Mouse (Mus musculus): ENCODE data around the gene Bdh1. TPM values are rescaled to one million over a fixed set of nuclear protein-coding genes. Genes with fewer than 3 reads are reported as not detected.
"Not testable (repeated sequence)": the region's sequence is repeated elsewhere in the genome, so short reads cannot be mapped to it uniquely, and the experiment has no call there.

Gene Bdh1
- polyA plus RNA-seq, 1 experiment: 0.54 TPM

DNA sequence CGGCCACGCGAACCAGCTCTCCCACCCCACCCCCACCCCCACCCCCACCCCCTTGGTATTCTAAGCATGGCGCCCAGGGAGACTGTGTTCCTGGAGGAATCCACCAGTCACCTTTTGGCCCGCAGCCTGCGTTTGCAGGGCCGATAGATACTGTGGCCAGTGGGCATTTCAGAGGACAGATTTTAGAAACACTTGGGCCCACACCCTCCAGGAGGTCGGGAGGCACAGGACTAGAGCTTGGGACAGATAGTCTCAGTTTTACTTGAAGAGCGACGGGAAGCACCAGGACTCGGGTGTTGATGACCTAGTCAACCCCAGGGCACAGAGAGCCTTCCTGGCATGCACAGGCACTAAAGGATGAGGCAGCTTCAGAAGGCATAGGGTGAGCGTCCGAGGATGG is 38.4 kb downstream of the Bdh1 start:
- no peak for TF ChIP-seq CEBPB (IDR thresholded peaks at IDR 0.05; ENCODE audit: low read depth)
- TF ChIP-seq USF1 (IDR thresholded peaks at IDR 0.05; ENCODE audit: low read depth): no peak
- no peak for TF ChIP-seq MAX (IDR thresholded peaks at IDR 0.05)
- TF ChIP-seq FOSL1 (IDR thresholded peaks at IDR 0.05; ENCODE audit: insufficient read depth, low read length, poor library complexity, severe bottlenecking): no peak
- TF ChIP-seq MYOG (IDR thresholded peaks at IDR 0.05; ENCODE audit: control insufficient read depth, extremely low read depth, insufficient read length): no peak
- TF ChIP-seq MYOD1 (IDR thresholded peaks at IDR 0.05; ENCODE audit: control insufficient read depth, insufficient read length, low read depth): no peak
- TF ChIP-seq CTCF (IDR thresholded peaks at IDR 0.05; ENCODE audit: control insufficient read depth, insufficient read depth, insufficient read length): no peak
- H3K79me2 ChIP-seq (ENCODE audit: control insufficient read depth, insufficient read depth): no peaks in the 10 kb centered on the region
- H3K36me3 ChIP-seq (ENCODE audit: control insufficient read depth, insufficient read depth): no peaks in the 10 kb centered on the region
- H3K4me3 ChIP-seq (ENCODE audit: insufficient read depth, poor library complexity, severe bottlenecking): no peak overlapping the region
- no peaks in the 10 kb centered on the region for H3K27me3 ChIP-seq (ENCODE audit: control insufficient read depth, insufficient read depth, insufficient read length)
- H3ac ChIP-seq (ENCODE audit: control insufficient read depth, insufficient read length, low read depth): no peak overlapping the region
- H3K79me3 ChIP-seq (ENCODE audit: low read depth): no peaks in the 10 kb centered on the region

DNA sequence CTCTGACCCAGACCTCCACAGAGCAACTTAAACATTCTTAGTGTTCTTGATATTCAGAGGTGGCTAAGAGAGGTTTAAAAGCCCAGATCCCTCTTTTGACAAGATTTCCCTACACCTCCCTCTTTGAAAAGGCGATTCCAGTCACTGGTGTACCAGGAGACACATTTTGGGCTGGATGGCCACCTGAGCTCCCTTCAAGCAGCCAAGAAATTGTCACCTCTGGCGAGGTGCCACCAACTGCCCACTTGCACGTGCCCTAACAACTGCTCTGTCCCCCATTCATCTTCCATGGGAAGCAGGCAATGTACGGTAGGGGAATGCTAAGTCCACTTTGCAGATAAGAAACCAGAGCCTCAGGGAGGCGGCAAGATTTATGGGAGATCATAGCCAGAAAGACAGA is 39.0 kb downstream of the Bdh1 start:
- H3K36me3 ChIP-seq (ENCODE audit: control insufficient read depth, insufficient read depth): no peaks in the 10 kb centered on the region
- no peak overlapping the region for H3K4me3 ChIP-seq (ENCODE audit: insufficient read depth, poor library complexity, severe bottlenecking)
- H3K79me2 ChIP-seq (ENCODE audit: control insufficient read depth, insufficient read depth): no peaks in the 10 kb centered on the region
- H3ac ChIP-seq (ENCODE audit: control insufficient read depth, insufficient read length, low read depth): no peak overlapping the region
- no peaks in the 10 kb centered on the region for H3K27me3 ChIP-seq (ENCODE audit: control insufficient read depth, insufficient read depth, insufficient read length)
- no peaks in the 10 kb centered on the region for H3K79me3 ChIP-seq (ENCODE audit: low read depth)
- no peak for TF ChIP-seq CEBPB (IDR thresholded peaks at IDR 0.05; ENCODE audit: low read depth)

DNA sequence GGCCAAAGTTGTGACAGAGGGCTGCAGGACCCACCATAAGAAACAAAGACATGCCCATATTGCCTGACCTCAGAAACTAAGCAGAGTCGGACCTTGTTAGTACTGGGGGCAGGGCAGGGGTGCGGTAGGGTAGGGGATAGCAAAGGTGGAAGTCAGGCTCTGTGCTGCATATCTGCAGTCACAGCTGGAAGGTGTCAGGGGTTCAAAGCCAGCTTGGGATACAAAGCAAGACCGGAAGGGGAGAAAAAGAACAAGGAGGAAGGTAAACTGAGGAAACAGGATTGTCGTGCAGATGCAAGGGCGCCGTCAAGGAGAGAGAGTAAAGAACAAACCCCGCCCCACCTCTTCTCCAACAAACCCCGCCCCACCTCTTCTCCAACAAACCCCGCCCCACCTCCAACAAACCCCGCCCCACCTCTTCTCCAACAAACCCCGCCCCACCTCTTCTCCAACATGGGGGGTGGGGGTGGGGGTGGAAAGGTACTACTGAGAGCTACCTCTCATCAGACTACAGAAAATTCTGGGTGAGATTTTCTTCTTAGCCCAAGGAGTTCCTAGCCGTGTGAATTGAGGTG is 40.1 kb downstream of the Bdh1 start:
- no peaks in the 10 kb centered on the region for H3K27me3 ChIP-seq (ENCODE audit: control insufficient read depth, insufficient read depth, insufficient read length)
- no peak for TF ChIP-seq MAX (IDR thresholded peaks at IDR 0.05)
- TF ChIP-seq MYOG (IDR thresholded peaks at IDR 0.05; ENCODE audit: control insufficient read depth, extremely low read depth, insufficient read length): no peak
- no peaks in the 10 kb centered on the region for H3K79me2 ChIP-seq (ENCODE audit: control insufficient read depth, insufficient read depth)
- H3K4me3 ChIP-seq (ENCODE audit: insufficient read depth, poor library complexity, severe bottlenecking): no peak overlapping the region
- H3ac ChIP-seq (ENCODE audit: control insufficient read depth, insufficient read length, low read depth): no peak overlapping the region
- H3K79me3 ChIP-seq (ENCODE audit: low read depth): no peaks in the 10 kb centered on the region
- no peaks in the 10 kb centered on the region for H3K36me3 ChIP-seq (ENCODE audit: control insufficient read depth, insufficient read depth)

DNA sequence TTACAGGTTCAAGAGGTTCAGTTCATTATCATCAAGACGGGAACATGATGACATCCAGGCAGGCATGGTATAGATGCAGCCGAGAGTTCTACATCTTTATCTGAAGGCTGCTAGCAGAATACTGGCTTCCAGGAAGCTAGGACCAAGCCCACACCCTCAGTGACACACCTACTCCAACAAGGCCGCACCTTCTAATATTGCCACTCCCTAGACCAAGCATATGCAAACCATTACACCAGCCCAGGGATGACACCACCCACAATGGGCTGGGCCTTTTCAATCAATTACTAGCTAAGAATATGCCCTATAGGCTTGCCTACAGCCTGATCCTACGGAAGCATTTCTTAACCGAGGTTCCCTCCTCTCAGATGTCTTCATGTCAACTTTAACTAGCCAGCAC is 42.9 kb downstream of the Bdh1 start:
- TF ChIP-seq MAX (IDR thresholded peaks at IDR 0.05): no peak
- no peak for TF ChIP-seq MYOG (IDR thresholded peaks at IDR 0.05; ENCODE audit: control insufficient read depth, extremely low read depth, insufficient read length)
- TF ChIP-seq CEBPB (IDR thresholded peaks at IDR 0.05; ENCODE audit: low read depth): no peak
- TF ChIP-seq FOSL1 (IDR thresholded peaks at IDR 0.05; ENCODE audit: insufficient read depth, low read length, poor library complexity, severe bottlenecking): no peak
- TF ChIP-seq USF1 (IDR thresholded peaks at IDR 0.05; ENCODE audit: low read depth): no peak
- TF ChIP-seq MYOD1 (IDR thresholded peaks at IDR 0.05; ENCODE audit: control insufficient read depth, insufficient read length, low read depth): no peak
- TF ChIP-seq CTCF (IDR thresholded peaks at IDR 0.05; ENCODE audit: control insufficient read depth, insufficient read depth, insufficient read length): no peak
- Histone ChIP-seq H3K79me3 (ENCODE audit: low read depth) (no peaks in the 10 kb centered on the region), H3K27me3 (ENCODE audit: control insufficient read depth, insufficient read depth, insufficient read length) (no peaks in the 10 kb centered on the region), H3K36me3 (ENCODE audit: control insufficient read depth, insufficient read depth) (no peaks in the 10 kb centered on the region), H3K79me2 (ENCODE audit: control insufficient read depth, insufficient read depth) (no peaks in the 10 kb centered on the region), H3K4me3 (ENCODE audit: insufficient read depth, poor library complexity, severe bottlenecking) (no peak overlapping the region), H3ac (ENCODE audit: control insufficient read depth, insufficient read length, low read depth) (no peak overlapping the region)

DNA sequence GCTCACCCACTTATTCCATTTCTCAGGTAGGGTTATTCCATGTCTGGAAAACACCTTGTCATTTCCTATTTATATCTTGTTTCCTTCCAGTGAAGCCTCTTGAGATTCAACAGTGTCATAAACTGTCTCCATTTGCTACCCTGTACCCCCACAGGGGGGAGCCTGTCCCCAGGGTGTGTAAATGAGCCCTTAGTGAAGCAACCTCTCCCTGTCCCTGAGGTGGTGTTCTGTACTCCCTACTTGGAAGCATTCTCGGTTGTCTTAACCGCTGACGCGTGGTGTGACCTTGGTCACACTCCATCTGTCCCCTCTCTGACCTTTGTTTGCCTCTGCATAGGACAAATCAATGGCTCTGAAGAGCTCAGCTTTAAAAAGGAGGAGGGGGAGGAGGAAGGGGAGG is 43.5 kb downstream of the Bdh1 start:
- Histone ChIP-seq H3K36me3 (ENCODE audit: control insufficient read depth, insufficient read depth) (no peaks in the 10 kb centered on the region), H3K27me3 (ENCODE audit: control insufficient read depth, insufficient read depth, insufficient read length) (no peaks in the 10 kb centered on the region)

DNA sequence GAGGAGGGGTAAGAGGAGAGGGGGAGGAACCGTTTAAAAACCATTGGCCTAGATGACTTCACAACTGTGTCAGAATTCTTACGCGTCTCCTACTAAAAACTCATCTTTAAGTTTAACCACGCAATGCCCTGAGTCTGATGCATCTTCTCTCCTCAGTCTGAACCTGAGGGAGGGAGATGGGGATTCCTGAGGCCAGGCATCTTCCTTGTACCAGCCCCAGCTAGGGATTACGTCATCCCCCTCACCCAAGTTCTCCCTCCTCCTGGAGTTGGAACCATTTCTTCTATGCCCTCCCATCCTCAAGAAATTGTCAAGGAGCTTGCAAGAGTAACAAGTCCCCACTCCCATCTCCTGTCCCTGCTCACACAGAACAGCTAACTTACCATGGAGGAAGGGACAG is 44.0 kb downstream of the Bdh1 start:
- H3K79me3 ChIP-seq (ENCODE audit: low read depth): no peaks in the 10 kb centered on the region
- H3K79me2 ChIP-seq (ENCODE audit: control insufficient read depth, insufficient read depth): no peaks in the 10 kb centered on the region
- H3K27me3 ChIP-seq (ENCODE audit: control insufficient read depth, insufficient read depth, insufficient read length): no peaks in the 10 kb centered on the region
- H3ac ChIP-seq (ENCODE audit: control insufficient read depth, insufficient read length, low read depth): no peak overlapping the region
- TF ChIP-seq CTCF (IDR thresholded peaks at IDR 0.05; ENCODE audit: control insufficient read depth, insufficient read depth, insufficient read length): no peak
- no peak for TF ChIP-seq MYOD1 (IDR thresholded peaks at IDR 0.05; ENCODE audit: control insufficient read depth, insufficient read length, low read depth)
- no peak overlapping the region for H3K4me3 ChIP-seq (ENCODE audit: insufficient read depth, poor library complexity, severe bottlenecking)
- H3K36me3 ChIP-seq (ENCODE audit: control insufficient read depth, insufficient read depth): no peaks in the 10 kb centered on the region

More for the DNA sequence above, 43.5 kb downstream of the Bdh1 start:
- Histone ChIP-seq H3ac (ENCODE audit: control insufficient read depth, insufficient read length, low read depth) (no peak overlapping the region), H3K79me3 (ENCODE audit: low read depth) (no peaks in the 10 kb centered on the region), H3K79me2 (ENCODE audit: control insufficient read depth, insufficient read depth) (no peaks in the 10 kb centered on the region), H3K4me3 (ENCODE audit: insufficient read depth, poor library complexity, severe bottlenecking) (no peak overlapping the region)
- TF ChIP-seq CEBPB (IDR thresholded peaks at IDR 0.05; ENCODE audit: low read depth) (peak; percentile 29), MAX (IDR thresholded peaks at IDR 0.05) (no peak), FOSL1 (IDR thresholded peaks at IDR 0.05; ENCODE audit: insufficient read depth, low read length, poor library complexity, severe bottlenecking) (no peak), USF1 (IDR thresholded peaks at IDR 0.05; ENCODE audit: low read depth) (no peak), CTCF (IDR thresholded peaks at IDR 0.05; ENCODE audit: control insufficient read depth, insufficient read depth, insufficient read length) (peak; percentile 30), MYOD1 (IDR thresholded peaks at IDR 0.05; ENCODE audit: control insufficient read depth, insufficient read length, low read depth) (no peak)

DNA sequence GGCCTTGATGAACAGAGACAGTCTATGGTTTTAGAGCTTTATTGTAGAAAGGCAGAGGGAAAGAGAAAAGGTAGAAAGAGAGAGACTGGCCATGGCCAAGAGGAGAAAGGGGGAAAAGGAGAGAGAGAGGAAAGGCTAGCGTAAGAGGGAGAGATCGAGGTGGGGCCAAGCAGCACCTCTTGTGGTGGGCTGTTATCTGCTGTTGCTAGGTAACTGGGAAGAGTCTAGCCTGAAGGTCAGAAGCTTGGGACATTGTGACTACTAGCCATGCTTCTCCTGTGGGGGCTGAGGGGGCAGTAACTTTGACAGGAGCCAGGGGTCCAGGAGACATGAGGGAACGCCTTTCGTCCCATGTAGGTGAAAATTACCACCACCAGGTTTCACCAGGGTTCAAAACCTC is 48.7 kb downstream of the Bdh1 start:
- not testable (repeated sequence) for H3K4me3 ChIP-seq (ENCODE audit: insufficient read depth, poor library complexity, severe bottlenecking); H3K79me3 ChIP-seq (ENCODE audit: low read depth); H3K36me3 ChIP-seq (ENCODE audit: control insufficient read depth, insufficient read depth); H3K79me2 ChIP-seq (ENCODE audit: control insufficient read depth, insufficient read depth); H3ac ChIP-seq (ENCODE audit: control insufficient read depth, insufficient read length, low read depth); H3K27me3 ChIP-seq (ENCODE audit: control insufficient read depth, insufficient read depth, insufficient read length)

All from C2C12 (cell line).